In genomic region chr16:56139921-56140320, GRCm38 (mm10) we compare ENCODE assay signal across 19 mouse cellular contexts.
"Had no signal": no experiment of that assay in that cellular context is flagged by ENCODE, and none has a peak within 500 bp of the region (broad histone marks: within the 10 kb centered on the region; RNA-seq: fewer than 3 reads in every experiment).

No protein-coding gene starts in this region.

- DNase-seq: lung, adult 18-20 months; lung, embryonic 14.5 days; lung, postnatal 10 days; midbrain, embryonic 14.5 days; retina, postnatal 1 day; right cerebral cortex, adult 18-20 months; right cerebral cortex, postnatal 25 days; right cerebral cortex, postnatal 4 days; spleen, adult 18-20 months; thymus, adult 2 months; thymus, postnatal 25 days; thymus, postnatal 4 days had no signal

- H3K27me3 ChIP-seq: midbrain, embryonic 12.5 days; neural tube, embryonic 13.5 days; neural tube, embryonic 15.5 days; stomach, embryonic 15.5 days had no signal

- ATAC-seq: midbrain, embryonic 16.5 days had no signal

- H3K4me3 ChIP-seq: midbrain, embryonic 10.5 days; midbrain, embryonic 12.5 days; myocyte; neural tube, embryonic 13.5 days; neural tube, embryonic 15.5 days; stomach, embryonic 15.5 days had no signal

- H3K4me1 ChIP-seq: midbrain, embryonic 10.5 days; midbrain, embryonic 12.5 days; neural tube, embryonic 13.5 days; neural tube, embryonic 15.5 days; stomach, embryonic 15.5 days had no signal

- H3K36me3 ChIP-seq: stomach, embryonic 15.5 days had no signal

- H3K9me3 ChIP-seq: midbrain, embryonic 10.5 days; midbrain, embryonic 12.5 days; neural tube, embryonic 13.5 days; neural tube, embryonic 15.5 days; stomach, embryonic 15.5 days had no signal
